Mouse (Mus musculus): ENCODE measurements at regions not wholly inside any gene's neighbourhood (a gene's known extent, or its start where the extent isn't known, plus 50 kb on each side); places are given as distances from the start of the nearest gene placed in this dataset.

- Histone ChIP-seq H3K4me3 (no peak overlapping the region), H3ac (ENCODE audit: control insufficient read depth, insufficient read length) (no peak overlapping the region), H3K4me2 (ENCODE audit: low read depth) (no peak overlapping the region), H3K27me3 (ENCODE audit: control insufficient read depth, insufficient read depth, insufficient read length) (no peaks in the 10 kb centered on the region), H3K36me3 (ENCODE audit: control insufficient read depth, insufficient read depth) (no peaks in the 10 kb centered on the region), H3K79me2 (ENCODE audit: control insufficient read depth, insufficient read depth) (no peaks in the 10 kb centered on the region)
- TF ChIP-seq MYOD1 (IDR thresholded peaks at IDR 0.05; ENCODE audit: control insufficient read depth in 1 of 3, insufficient read length in 2 of 3, low read depth in 2 of 3) (no peak), POLR2A (IDR thresholded peaks at IDR 0.05; ENCODE audit: insufficient read length, low read depth) (no peak)
These were observed 485.4 kb downstream of the Ajap1 start for GRCm38 (mm10) chr4:152997251-152997650.

GRCm38 (mm10) chr4:152996641-152997040 lies 486.0 kb downstream of the Ajap1 start:
- no peaks in the 10 kb centered on the region for H3K36me3 ChIP-seq (ENCODE audit: control insufficient read depth, insufficient read depth)
- no peak overlapping the region for H3ac ChIP-seq (ENCODE audit: control insufficient read depth, insufficient read length)
- H3K4me2 ChIP-seq (ENCODE audit: low read depth), result no peak overlapping the region
- TF ChIP-seq MYOD1 (IDR thresholded peaks at IDR 0.05; ENCODE audit: control insufficient read depth in 1 of 3, insufficient read length in 2 of 3, low read depth in 2 of 3), result no peak
- TF ChIP-seq MYOG (IDR thresholded peaks at IDR 0.05; ENCODE audit: control insufficient read depth in 1 of 3, insufficient read depth in 1 of 3, insufficient read length in 2 of 3, low read depth in 2 of 3), result no peak
- no peak for TF ChIP-seq TCF12 (IDR thresholded peaks at IDR 0.05; ENCODE audit: insufficient read depth, poor library complexity, severe bottlenecking)
- no peak for TF ChIP-seq E2F4 (IDR thresholded peaks at IDR 0.05; ENCODE audit: insufficient read depth)
- no peak for TF ChIP-seq USF1 (IDR thresholded peaks at IDR 0.05; ENCODE audit: low read depth)
- TF ChIP-seq REST (IDR thresholded peaks at IDR 0.05; ENCODE audit: insufficient read depth, insufficient read length), result no peak
- TF ChIP-seq MAX (IDR thresholded peaks at IDR 0.05; ENCODE audit: low read depth), result no peak
- no peak for TF ChIP-seq POLR2AphosphoS2 (IDR thresholded peaks at IDR 0.05; ENCODE audit: insufficient read length, low read depth)
- TF ChIP-seq TCF3 (IDR thresholded peaks at IDR 0.05; ENCODE audit: insufficient read length, low read depth), result no peak
- TF ChIP-seq SRF (IDR thresholded peaks at IDR 0.05; ENCODE audit: control insufficient read depth, insufficient read length, low read depth), result no peak
- TF ChIP-seq POLR2A (IDR thresholded peaks at IDR 0.05; ENCODE audit: insufficient read length, low read depth), result no peak
- no peak for TF ChIP-seq CEBPB (IDR thresholded peaks at IDR 0.05; ENCODE audit: insufficient read depth, poor library complexity, severe bottlenecking)
- no peaks in the 10 kb centered on the region for H3K79me2 ChIP-seq (ENCODE audit: control insufficient read depth, insufficient read depth)
- no peak overlapping the region for H3K4me3 ChIP-seq
- H3K27me3 ChIP-seq (ENCODE audit: control insufficient read depth, insufficient read depth, insufficient read length), result no peaks in the 10 kb centered on the region

- Histone ChIP-seq H3K36me3 (ENCODE audit: control insufficient read depth, insufficient read depth) (no peaks in the 10 kb centered on the region), H3K4me3 (no peak overlapping the region), H3ac (ENCODE audit: control insufficient read depth, insufficient read length) (no peak overlapping the region), H3K27me3 (ENCODE audit: control insufficient read depth, insufficient read depth, insufficient read length) (no peaks in the 10 kb centered on the region), H3K4me2 (ENCODE audit: low read depth) (no peak overlapping the region), H3K79me2 (ENCODE audit: control insufficient read depth, insufficient read depth) (no peaks in the 10 kb centered on the region)
- TF ChIP-seq SRF (IDR thresholded peaks at IDR 0.05; ENCODE audit: control insufficient read depth, insufficient read length, low read depth) (no peak), MYOD1 (IDR thresholded peaks at IDR 0.05; ENCODE audit: control insufficient read depth in 1 of 3, insufficient read length in 2 of 3, low read depth in 2 of 3) (no peak), TCF3 (IDR thresholded peaks at IDR 0.05; ENCODE audit: insufficient read length, low read depth) (no peak), POLR2AphosphoS2 (IDR thresholded peaks at IDR 0.05; ENCODE audit: insufficient read length, low read depth) (no peak), TCF12 (IDR thresholded peaks at IDR 0.05; ENCODE audit: insufficient read depth, poor library complexity, severe bottlenecking) (no peak), MYOG (IDR thresholded peaks at IDR 0.05; ENCODE audit: control insufficient read depth in 1 of 3, insufficient read depth in 1 of 3, insufficient read length in 2 of 3, low read depth in 2 of 3) (no peak), USF1 (IDR thresholded peaks at IDR 0.05; ENCODE audit: low read depth) (no peak), POLR2A (IDR thresholded peaks at IDR 0.05; ENCODE audit: insufficient read length, low read depth) (no peak), REST (IDR thresholded peaks at IDR 0.05; ENCODE audit: insufficient read depth, insufficient read length) (no peak), CEBPB (IDR thresholded peaks at IDR 0.05; ENCODE audit: insufficient read depth, poor library complexity, severe bottlenecking) (no peak), E2F4 (IDR thresholded peaks at IDR 0.05; ENCODE audit: insufficient read depth) (no peak), MAX (IDR thresholded peaks at IDR 0.05; ENCODE audit: low read depth) (no peak)
These were observed 487.5 kb downstream of the Ajap1 start for GRCm38 (mm10) chr4:152995052-152995595.

GRCm38 (mm10) chr4:152994206-152994605 lies 488.4 kb downstream of the Ajap1 start:
- no peaks in the 10 kb centered on the region for H3K79me2 ChIP-seq (ENCODE audit: control insufficient read depth, insufficient read depth)
- no peaks in the 10 kb centered on the region for H3K36me3 ChIP-seq (ENCODE audit: control insufficient read depth, insufficient read depth)
- H3K4me2 ChIP-seq (ENCODE audit: low read depth), result no peak overlapping the region
- H3ac ChIP-seq (ENCODE audit: control insufficient read depth, insufficient read length), result no peak overlapping the region
- H3K27me3 ChIP-seq (ENCODE audit: control insufficient read depth, insufficient read depth, insufficient read length), result no peaks in the 10 kb centered on the region
- H3K4me3 ChIP-seq, result no peak overlapping the region
- no peak for TF ChIP-seq POLR2A (IDR thresholded peaks at IDR 0.05; ENCODE audit: insufficient read length, low read depth)
- no peak for TF ChIP-seq SRF (IDR thresholded peaks at IDR 0.05; ENCODE audit: control insufficient read depth, insufficient read length, low read depth)
- TF ChIP-seq USF1 (IDR thresholded peaks at IDR 0.05; ENCODE audit: low read depth), result no peak
- no peak for TF ChIP-seq CEBPB (IDR thresholded peaks at IDR 0.05; ENCODE audit: insufficient read depth, poor library complexity, severe bottlenecking)
- TF ChIP-seq MAX (IDR thresholded peaks at IDR 0.05; ENCODE audit: low read depth), result no peak
- TF ChIP-seq TCF12 (IDR thresholded peaks at IDR 0.05; ENCODE audit: insufficient read depth, poor library complexity, severe bottlenecking), result no peak
- TF ChIP-seq POLR2AphosphoS2 (IDR thresholded peaks at IDR 0.05; ENCODE audit: insufficient read length, low read depth), result no peak
- TF ChIP-seq TCF3 (IDR thresholded peaks at IDR 0.05; ENCODE audit: insufficient read length, low read depth), result no peak
- TF ChIP-seq REST (IDR thresholded peaks at IDR 0.05; ENCODE audit: insufficient read depth, insufficient read length), result no peak
- no peak for TF ChIP-seq MYOG (IDR thresholded peaks at IDR 0.05; ENCODE audit: control insufficient read depth in 1 of 3, insufficient read depth in 1 of 3, insufficient read length in 2 of 3, low read depth in 2 of 3)
- TF ChIP-seq E2F4 (IDR thresholded peaks at IDR 0.05; ENCODE audit: insufficient read depth), result no peak

- Histone ChIP-seq H3K79me2 (ENCODE audit: control insufficient read depth, insufficient read depth) (no peaks in the 10 kb centered on the region), H3ac (ENCODE audit: control insufficient read depth, insufficient read length) (no peak overlapping the region), H3K36me3 (ENCODE audit: control insufficient read depth, insufficient read depth) (no peaks in the 10 kb centered on the region), H3K27me3 (ENCODE audit: control insufficient read depth, insufficient read depth, insufficient read length) (no peaks in the 10 kb centered on the region), H3K4me2 (ENCODE audit: low read depth) (no peak overlapping the region), H3K4me3 (no peak overlapping the region)
- TF ChIP-seq MAX (IDR thresholded peaks at IDR 0.05; ENCODE audit: low read depth) (no peak), TCF12 (IDR thresholded peaks at IDR 0.05; ENCODE audit: insufficient read depth, poor library complexity, severe bottlenecking) (no peak), CEBPB (IDR thresholded peaks at IDR 0.05; ENCODE audit: insufficient read depth, poor library complexity, severe bottlenecking) (no peak), USF1 (IDR thresholded peaks at IDR 0.05; ENCODE audit: low read depth) (no peak), REST (IDR thresholded peaks at IDR 0.05; ENCODE audit: insufficient read depth, insufficient read length) (no peak)
These were observed 492.3 kb downstream of the Ajap1 start for GRCm38 (mm10) chr4:152990266-152990665.

All from myocyte (in vitro differentiated cells).